16 mouse cellular contexts compared by ENCODE assay signal in genomic region chr17:51903885-51904284, GRCm38 (mm10).
A peak's percentile ranks its signal among the peaks of the same experiment; 100 is the strongest.
DNase-seq lines count a peak whose midpoint lies in the region; ATAC-seq lines count a peak whose summit lies in the region.
"Had no signal": no experiment of that assay in that cellular context is flagged by ENCODE, and none has a peak within 500 bp of the region (broad histone marks: within the 10 kb centered on the region; RNA-seq: fewer than 3 reads in every experiment).

No protein-coding gene starts in this region.

- H3K4me3 ChIP-seq in forebrain, embryonic 10.5 days = no peak overlapping the region
- H3K4me3 ChIP-seq: liver, embryonic 13.5 days; neural tube, embryonic 13.5 days had no signal

- DNase-seq in lung, postnatal 36 days = peak; percentile 32
- no peak for DNase-seq in lung, postnatal 14 days
- DNase-seq in splenic B cell, adult 2 months (ENCODE audit: low read depth, low spot score) = peak; percentile 94
- no peak for DNase-seq in cerebellum, adult 11 months
- DNase-seq in testis, postnatal 10 days (ENCODE audit: low spot score) = no peak
- no peak for DNase-seq in Muller cell, postnatal 12 days (ENCODE audit: inconsistent ontology term)
- no peak for DNase-seq in forebrain, embryonic 10.5 days (ENCODE audit: extremely low spot score, low spot score)
- DNase-seq: cerebellum, adult 2 months; gastrocnemius, postnatal 25 days; liver, embryonic 13.5 days; lung, postnatal 4 days; midbrain, embryonic 14.5 days; retina, postnatal 1 day had no signal

- 82% methylated on average over 3 of the region's 3 CpGs for WGBS in forebrain, embryonic 10.5 days

- no peaks in the 10 kb centered on the region for H3K27me3 ChIP-seq in splenic B cell, adult 2 months (ENCODE audit: control insufficient read depth, insufficient read depth, low read length, poor library complexity, severe bottlenecking)
- no peaks in the 10 kb centered on the region for H3K27me3 ChIP-seq in forebrain, embryonic 10.5 days (ENCODE audit: poor library complexity, severe bottlenecking)
- H3K27me3 ChIP-seq: liver, embryonic 13.5 days; neural tube, embryonic 13.5 days had no signal

- peak; percentile 53; the same call in 1 of the 2 replicates for ATAC-seq in monocyte, adult 5-6 weeks (replicated peaks; ENCODE audit: insufficient number of reproducible peaks, low FRiP score, low TSS enrichment, poor library complexity, severe bottlenecking)

- H3K4me1 ChIP-seq in forebrain, embryonic 10.5 days = no peaks in the 10 kb centered on the region
- H3K4me1 ChIP-seq: liver, embryonic 13.5 days; neural tube, embryonic 13.5 days had no signal

- H3K27ac ChIP-seq in forebrain, embryonic 10.5 days = no peak overlapping the region
- H3K27ac ChIP-seq: hindbrain, embryonic 14.5 days; liver, embryonic 13.5 days; neural tube, embryonic 13.5 days had no signal

- H3K36me3 ChIP-seq in splenic B cell, adult 2 months (ENCODE audit: control insufficient read depth, insufficient read depth, low read length, poor library complexity, severe bottlenecking) = no peaks in the 10 kb centered on the region
- no peaks in the 10 kb centered on the region for H3K36me3 ChIP-seq in forebrain, embryonic 10.5 days (replicated peaks)
- H3K36me3 ChIP-seq: liver, embryonic 13.5 days; neural tube, embryonic 13.5 days had no signal

- no peaks in the 10 kb centered on the region for H3K9me3 ChIP-seq in forebrain, embryonic 10.5 days
- H3K9me3 ChIP-seq: liver, embryonic 13.5 days; neural tube, embryonic 13.5 days had no signal

Comparison
In these comparisons a context has a peak if more than half of its experiments do, and no peak if none do; other contexts are left out.
1. DNase-seq: peak in lung, postnatal 36 days (single experiment) and splenic B cell, adult 2 months (single experiment); none in lung, postnatal 14 days (single experiment), cerebellum, adult 11 months (single experiment), testis, postnatal 10 days (single experiment), Muller cell, postnatal 12 days (single experiment) and forebrain, embryonic 10.5 days (single experiment).